Mouse (Mus musculus): ENCODE measurements at regions not wholly inside any gene's neighbourhood (a gene's known extent, or its start where the extent isn't known, plus 50 kb on each side); places are given as distances from the start of the nearest gene placed in this dataset.
A peak's percentile ranks its signal among the peaks of the same experiment; 100 is the strongest.

DNA sequence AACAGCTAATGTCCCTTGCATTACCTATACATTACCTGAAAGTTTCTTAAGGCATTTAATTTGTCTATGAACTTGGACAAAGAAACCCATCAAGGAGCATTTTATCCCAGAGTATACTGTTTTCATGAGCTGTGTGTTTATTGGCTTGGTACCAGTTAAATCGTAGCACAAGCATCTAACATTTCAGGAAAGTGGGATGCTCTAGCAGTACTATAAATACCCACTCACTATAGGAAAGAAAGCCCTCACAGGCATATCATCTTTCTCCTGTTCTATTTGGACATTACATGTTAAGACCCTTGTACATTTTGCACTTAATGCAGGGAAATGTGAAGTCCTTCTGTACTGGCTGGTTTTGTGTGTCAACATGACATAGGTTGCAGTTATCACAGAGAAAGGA is 163.9 kb downstream of the Ptprc start:
- no peak for DNase-seq (ENCODE audit: low spot score)

DNA sequence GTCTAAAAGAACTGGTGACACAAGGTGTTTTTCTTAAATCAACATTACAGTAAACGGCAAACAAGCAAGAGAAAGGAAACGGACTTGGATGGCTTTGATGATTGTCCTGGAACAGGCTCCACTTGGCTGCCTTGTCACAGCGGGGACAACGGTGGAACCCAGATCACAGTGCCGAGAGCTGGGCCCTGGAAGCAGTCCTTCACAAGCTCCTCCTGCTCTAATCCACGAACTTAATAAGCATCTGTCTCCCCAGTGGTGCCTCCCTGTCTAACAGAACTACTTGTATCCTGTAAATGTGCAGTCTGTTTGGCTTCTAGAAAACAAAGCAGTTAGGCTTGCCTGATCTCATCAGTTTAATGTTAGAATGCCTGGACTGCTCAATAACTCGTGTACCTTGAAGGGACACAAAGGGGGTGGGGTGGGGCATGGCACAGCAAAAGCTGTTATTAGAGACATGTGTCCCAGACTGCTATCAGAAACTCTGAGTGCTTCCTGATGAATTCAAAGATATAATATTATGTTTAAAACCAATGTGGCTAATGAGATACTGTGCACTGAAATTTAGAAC is 164.5 kb downstream of the Ptprc start:
- DNase-seq (ENCODE audit: low spot score), result no peak

DNA sequence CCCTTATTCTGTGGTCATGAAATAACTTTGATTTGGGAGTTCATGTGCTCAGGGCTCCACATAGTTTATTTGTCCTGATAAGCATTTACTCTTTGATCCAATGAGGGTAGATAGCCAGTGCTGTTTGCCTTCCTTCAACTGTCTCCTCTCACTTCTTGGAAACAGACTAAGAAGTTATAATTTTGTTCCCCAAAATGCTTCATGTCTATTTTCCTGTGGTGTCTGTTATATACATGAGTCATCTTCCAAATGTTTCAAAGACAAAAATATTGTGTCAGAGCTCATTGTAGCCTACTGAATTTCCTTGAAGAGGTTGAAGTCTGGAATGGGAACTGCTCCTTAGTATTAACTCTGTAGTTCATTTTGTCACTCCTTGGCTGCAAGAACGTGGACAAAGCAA is 168.7 kb downstream of the Ptprc start:
- DNase-seq (ENCODE audit: low spot score), result no peak

DNA sequence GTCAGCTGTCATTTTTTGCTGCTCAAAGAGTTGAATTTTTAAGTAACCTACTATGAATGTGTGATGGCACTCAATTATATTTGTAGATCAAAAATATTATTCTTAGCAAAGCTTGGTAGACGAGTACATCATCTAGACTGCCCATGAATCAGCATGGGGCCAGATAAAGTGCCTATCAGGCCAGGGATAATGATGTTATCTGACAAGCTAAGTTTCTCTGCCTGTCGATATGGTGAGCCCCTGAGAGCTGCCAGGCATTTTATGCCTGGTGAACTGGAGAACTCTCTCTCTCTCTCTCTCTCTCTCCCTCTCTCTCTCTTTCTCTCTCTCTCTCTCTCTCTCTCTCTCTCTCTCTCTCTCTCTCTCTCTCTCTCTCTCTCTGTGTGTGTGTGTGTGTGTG is 171.2 kb downstream of the Ptprc start:
- no peak for DNase-seq (ENCODE audit: low spot score)

DNA sequence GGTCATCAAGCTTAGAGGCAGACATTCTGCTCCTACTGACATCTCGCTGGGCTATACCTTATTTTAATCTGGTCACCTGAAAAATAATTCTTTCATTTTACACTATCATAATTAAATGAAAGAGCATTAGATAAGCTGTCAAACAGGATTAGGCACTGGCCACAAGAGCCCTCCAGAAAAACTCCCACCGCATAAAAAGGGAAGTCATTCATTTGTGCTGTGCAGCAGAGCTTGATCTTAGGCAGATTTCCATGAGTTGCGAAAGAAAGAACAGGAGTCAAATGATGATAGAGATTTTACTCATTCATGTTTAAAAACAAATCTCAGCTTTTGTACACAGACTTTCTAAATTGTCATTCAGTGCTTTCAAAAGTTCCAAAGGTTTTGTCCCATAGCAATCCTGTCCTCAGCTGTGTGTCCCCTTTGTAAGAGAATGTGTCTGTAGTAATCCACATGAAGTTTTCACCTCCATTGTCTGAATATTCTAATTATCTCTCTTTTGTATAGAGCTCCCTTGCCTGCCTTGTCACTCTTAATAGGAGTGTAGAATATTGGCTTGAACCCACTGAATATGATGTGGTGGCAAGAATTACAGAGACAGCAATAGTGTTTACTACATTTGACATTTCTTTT is 176.1 kb downstream of the Ptprc start:
- DNase-seq (ENCODE audit: low spot score), result no peak

DNA sequence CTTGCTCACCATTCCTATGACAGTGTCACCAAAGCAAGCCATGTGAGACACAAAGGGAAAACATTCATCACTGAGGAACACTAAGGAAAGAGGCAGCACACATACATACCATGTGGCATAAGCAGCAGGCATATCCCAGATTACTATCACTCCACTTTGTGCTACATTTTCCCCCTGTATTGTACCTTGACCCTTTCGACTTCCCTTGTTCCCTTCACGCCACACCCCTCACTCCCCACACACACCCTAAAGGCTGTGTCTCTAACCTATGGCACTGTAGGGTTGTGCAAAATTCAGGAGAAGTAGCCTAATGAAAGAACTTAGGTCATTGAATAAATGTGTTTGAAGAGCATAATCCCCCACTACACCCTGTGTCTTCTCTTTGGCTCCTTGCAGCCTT is 179.5 kb downstream of the Ptprc start:
- no peak for DNase-seq (ENCODE audit: low spot score)

DNA sequence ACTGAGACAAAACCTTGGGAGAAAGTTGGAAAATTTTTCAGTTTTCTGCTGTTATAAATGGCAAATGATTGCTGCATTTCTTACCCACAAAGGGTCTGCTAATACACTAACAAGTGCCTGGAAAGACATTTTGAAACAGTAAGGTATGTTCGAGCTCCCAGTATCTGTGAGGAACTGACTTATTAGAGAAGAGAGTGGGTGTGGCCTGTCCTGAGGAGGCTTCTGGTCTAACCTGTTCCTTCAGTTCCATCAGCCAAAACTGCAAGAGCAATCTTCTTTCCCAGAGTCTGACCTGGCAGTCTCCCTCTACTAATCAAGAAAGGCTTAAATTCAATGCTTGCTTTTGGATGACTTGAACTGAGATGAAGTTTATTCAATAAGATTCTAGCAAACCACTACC is 183.6 kb downstream of the Ptprc start:
- DNase-seq (ENCODE audit: low spot score), result no peak

DNA sequence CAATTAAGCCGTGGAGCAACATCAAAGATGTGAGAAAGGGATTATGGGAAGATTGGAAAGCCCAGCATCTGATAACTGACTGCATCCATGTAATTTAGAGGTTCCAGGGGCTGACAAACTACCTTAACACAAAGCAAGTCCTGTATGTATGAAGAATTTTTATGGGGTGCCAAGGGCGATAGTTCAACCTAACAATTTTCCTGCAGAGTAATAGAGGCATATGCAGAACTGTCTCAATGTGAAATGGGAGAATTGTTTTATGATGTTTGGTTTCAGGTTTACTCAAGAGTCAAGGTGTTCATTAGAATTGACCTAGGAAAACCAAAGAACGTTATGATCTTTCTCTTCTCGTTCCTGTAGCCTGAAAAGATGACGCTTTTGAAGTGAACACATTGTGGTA is 184.1 kb downstream of the Ptprc start:
- no peak for DNase-seq (ENCODE audit: low spot score)

DNA sequence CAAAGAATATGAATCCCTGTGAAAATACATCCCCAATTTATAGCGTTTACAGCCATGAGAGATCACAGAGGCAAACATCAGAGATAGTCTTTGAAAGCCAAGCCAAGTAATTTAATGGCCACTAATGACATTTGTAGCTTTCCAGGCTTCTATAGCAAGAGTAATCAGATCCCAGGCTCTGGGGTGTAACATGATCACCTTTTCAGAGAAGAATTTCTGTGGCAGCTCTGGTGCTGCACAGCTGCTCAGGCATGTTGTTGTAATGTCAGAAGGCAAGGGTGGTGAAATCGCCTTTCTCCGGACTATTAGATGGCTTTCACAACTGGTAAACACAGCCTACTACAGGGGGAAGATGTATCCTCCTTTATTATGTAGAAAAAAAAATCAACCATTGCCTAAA is 202.1 kb downstream of the Ptprc start:
- DNase-seq (ENCODE audit: low spot score), result no peak

DNA sequence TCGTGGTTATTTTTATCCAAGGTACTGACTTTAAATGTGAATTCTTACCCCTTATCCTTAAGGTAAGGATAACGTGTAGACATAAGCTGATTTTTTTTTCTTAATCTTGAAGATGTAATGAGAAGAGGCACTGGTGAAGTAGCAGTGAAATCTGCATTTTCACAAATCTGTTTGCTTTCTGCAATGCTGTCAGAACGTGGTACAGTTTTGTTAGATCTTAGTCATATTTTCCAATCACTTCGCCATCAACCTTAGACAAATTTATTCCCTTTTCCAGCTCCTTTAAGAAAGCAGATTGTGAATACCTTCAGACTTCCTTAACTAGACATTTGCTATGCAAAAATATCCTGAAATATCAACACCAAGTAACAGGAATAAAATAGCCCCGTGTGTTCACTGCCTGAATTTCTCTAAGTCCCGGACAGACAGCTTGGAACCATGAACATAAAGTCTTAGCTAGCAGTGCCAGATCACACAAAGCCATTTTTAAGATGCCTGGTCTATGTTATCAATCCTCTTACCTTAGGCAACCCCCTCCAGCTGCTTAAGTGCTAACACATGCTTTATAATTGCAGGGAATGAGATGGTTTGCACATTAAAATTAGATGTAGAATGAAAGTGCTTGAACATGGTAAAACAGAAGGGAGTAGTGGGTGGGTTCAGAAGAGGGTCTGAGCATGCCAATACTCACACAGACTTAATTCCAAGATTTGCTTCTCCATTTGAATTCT is 202.7 kb downstream of the Ptprc start:
- no peak for DNase-seq (ENCODE audit: low spot score)

DNA sequence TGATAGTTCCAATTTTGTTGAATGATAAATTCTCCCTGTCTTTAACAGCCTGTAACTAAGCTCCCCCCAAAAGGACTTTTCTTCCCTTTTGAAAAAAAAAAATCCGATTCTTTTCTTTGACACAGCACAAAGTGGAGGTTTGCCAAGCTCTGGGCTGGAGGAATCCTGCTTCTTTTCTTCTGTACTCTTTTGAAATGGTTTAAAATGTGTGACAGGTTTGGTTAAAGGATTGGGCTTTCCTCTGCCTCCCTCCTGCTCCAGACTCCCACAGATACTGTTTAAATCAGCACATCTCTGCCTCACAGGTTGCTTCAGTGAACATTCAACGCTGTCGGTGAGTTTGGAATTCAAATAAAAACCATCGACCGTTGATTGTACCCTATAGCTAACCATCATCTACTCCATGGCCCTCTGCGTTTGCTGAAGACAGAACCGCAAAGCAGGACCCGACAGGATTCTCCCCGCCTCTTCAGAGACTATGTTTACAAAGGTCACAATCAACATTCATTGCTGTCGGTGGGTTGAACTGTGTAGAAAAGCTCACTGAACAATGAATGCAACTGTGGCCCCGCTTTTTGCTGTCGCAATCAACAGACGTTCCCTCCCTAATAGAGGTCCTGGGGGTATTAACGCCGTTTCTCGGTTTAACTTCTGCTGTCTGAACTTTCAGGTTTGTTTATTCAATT is 209.2 kb downstream of the Ptprc start:
- no peak for DNase-seq (ENCODE audit: low spot score)

DNA sequence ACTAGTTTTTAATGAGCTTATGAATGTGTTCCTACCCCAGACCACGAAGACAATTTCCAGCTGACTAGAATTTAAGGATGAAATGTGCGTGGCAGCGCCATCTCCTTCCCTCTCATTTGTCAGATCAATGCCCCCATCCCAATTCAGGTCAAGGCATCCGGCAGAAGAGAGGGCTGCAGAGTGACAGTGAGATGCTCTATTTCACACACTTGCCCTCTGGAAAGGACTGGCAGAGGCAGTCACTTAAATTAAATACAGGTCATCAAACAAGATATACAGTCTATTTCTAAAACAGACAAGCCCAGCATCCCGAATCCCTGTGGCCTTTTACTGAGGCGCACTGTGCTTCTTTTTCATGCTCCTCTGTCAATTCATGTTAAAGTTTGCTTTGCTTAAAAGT is 211.9 kb downstream of the Ptprc start:
- no peak for DNase-seq (ENCODE audit: low spot score)

DNA sequence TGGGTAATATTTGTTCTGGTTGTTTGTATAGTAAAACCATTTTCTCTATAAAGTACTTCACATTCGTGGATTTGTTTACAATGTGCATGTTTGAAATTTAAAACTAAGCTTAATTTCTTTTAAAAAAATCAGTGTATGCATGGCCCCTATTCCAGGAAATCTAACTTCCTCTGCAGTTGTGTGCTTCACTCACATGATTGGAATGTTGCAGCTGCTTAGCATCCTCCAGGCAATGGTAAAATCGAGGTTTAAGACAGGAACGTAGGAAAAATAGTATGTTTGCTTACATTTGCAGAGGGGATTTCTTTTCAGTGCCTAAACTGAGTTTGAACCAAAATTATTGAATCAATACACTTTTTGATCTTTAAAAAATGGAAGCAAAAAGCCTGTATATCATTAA is 217.5 kb downstream of the Ptprc start:
- no peak for DNase-seq (ENCODE audit: low spot score)

DNA sequence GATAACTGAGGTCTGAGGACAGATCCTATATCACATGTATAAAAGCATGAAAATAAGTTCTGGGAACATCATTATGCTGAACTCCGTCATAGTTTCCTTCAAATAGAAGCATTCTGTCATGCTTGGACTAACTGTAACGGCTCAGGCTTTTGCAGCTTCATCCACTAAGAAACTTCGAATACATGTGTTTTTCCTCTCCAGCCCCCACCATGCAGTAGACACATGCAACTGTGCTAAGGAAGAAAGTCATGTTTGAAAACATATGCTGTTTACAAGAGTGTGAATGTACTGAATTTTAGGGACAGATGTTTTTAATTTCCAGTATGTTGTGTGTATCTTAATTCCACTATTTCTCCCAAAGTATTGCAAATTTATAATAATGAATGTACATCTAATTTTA is 219.5 kb downstream of the Ptprc start:
- no peak for DNase-seq (ENCODE audit: low spot score)

DNA sequence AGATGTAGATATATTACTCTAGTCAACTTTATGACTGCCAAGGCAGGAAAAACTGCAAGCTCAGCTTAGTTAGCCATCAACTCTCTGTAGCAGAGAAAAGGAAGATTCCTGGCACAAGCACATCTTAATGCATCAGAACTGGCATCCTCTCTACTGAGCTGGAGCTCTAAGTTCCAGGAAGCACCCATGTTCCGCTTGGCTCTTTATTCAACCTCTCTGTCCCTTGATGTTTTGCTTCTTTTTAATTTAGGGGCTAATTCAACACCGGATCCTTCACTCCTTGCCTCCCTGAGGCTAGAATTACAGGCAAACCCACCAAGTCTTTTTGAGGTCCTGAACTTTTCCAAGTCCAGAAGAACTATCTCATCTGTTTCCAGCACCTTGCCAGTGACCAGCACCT is 220.4 kb downstream of the Ptprc start:
- DNase-seq (ENCODE audit: low spot score), result no peak

DNA sequence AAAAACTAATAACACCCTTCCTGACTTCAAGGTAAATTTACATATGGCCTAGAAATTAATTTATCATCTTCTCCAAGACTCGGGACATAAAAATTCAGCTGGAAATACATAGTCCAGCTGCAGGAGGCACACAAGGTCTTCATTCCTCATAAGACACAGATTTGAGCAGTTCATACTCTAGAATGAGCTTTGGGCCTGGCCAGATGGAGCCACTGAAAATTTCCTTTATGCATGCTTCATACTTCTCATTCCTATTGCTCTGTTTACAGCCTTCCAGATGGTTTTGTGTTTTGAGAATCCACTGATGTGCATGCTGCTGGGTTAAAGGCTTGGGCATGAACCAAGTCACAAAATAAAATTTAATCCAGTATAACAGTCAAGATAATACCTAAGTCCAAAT is 222.1 kb downstream of the Ptprc start:
- DNase-seq (ENCODE audit: low spot score), result no peak

DNA sequence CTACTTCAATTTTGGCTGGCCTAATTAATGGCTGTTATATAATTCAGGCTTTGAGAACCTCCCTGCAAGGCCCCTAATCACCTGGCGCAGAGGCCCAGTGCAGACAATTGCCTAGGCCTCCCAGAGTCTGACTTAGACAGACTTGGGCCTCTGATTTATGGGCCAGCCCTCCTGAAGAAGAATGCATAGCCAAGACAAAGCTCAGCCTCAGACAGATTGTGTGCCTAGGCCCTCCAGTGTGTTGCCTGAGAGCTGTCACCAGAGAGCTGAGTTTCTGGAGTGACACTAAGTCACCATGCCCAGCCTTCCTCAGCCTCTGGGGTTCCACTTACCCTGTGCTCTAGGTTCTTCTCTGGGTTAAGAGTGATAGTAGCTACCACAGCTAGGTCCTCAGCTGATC is 222.7 kb downstream of the Ptprc start:
- DNase-seq (ENCODE audit: low spot score), result no peak

DNA sequence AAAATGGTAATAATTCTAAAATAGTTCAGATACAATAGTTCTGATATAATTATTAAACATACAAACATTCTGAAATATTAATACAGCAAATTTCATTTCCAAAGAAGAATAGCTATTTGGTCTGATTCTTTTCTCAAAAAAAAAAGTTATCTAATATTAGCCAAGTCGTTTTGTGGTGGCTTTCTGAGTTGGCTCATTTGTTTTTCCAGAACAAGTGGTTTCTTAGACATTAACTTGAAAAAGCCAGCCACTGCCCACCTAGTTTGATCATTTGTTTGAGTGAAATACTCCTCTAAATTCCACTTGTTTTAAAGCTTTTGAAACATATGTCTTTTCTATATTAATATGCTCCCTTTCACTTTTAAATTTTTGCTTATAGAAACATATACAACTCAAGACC is 227.6 kb downstream of the Ptprc start:
- DNase-seq (ENCODE audit: low spot score), result no peak

DNA sequence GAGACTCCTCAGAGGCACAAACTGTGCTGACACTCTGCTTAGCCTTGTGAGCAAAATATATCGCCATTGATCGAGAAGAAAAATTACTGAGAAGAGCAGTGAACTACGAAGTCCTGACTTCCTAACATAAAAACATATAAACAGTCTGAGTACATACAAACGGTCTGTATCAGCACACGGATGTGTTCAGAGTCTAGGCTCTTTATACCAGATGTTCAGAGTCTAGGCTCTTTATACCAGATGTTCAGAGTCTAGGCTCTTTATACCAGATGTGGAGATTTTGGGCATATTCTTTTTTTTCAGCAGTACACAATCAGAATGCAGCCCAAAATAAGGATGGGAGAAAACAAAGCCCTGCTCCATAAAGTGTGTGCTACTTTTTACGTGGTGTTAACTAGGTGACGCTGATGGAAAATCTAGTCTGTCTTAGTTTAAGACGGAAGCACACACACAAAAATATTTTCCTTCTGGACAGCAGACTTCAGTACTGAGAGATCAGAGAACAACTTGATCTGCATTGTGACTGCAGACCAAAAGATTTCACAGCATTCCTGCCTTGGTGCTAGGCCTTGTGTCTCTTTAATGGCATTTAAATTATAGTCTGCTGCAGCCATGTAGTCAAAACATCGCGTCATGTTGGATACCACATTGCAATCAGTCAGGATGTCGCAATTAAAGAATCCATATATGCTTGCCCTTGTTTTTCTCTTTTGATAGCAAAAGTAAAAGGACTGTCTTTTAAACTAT is 233.6 kb downstream of the Ptprc start:
- no peak for DNase-seq (ENCODE audit: low spot score)

DNA sequence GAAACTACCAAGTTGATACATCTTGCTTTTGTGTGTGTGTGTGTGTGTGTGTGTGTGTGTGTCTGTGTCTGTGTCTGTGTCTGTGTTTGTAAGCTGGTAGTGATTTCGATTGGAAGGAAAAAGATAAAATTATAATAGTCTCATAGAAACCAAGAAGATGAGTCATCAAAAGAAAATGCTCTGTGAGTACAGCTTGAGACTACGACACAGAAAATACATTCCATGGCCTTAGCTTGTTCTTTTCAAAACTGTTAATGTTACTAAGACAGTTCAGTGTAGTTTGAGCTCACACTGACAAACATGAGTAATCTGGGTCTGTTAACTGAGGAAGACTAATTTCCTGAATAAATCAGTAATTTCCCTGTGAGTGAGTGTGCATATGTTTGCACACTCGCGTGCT is 239.8 kb downstream of the Ptprc start:
- DNase-seq (ENCODE audit: low spot score), result no peak

DNA sequence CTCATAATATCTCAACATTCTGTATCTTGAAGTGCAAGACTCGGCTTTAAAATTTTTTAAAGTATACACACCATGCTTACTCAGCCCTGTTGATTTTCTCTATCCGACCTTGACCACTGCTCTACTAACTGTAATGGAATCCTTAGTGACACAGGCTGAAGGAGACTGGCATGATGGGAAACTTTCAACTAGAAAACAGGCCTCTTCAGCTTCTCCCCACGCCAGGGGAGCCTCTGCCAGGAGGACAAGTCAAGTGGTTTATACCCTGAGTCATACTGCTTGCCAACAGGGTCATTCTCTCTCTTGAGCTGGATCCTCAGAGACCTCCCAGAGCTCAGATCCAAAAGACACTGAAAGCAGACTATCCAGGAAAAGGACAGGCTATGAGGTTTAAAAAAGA is 245.7 kb downstream of the Ptprc start:
- peak; percentile 12 for DNase-seq (ENCODE audit: low spot score)

DNA sequence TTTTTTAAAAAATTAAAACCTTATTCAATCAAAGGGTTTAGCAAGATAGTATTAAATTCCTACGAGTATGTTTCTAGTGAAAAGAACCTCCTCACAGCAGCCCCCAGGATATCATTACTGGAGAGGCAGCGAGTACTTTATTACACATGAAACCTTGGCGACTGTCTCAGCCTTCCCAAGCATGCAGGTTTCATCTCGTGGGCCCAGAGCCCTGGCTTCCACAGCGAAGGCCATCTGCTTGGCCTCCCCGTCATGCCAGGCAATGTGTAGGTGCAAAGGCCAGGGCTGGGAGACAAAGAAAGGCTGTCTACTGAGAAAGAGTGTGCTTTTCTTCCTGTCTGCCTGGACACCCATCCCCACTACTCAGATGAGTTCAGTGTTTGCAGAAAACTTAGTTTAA is 247.0 kb downstream of the Ptprc start:
- DNase-seq (ENCODE audit: low spot score), result peak; percentile 15

DNA sequence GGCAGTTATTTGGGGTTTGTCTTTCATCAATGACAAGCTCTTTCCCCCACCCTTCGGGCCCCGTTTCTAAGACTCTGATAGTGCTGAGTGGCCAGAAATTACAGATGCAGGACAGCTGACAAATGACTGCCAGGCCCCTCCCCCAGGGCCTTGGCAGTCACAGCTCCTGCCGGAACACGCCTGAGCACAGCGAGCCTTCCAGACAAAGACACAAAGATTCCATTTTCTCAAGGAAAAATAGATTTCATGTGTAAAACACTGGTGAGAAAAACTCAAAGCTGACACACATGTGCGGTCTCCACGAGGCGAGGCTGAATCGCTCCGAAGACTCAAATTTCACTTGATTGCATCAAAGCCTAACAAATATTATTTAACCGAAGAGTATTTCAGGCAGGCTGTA is 247.6 kb downstream of the Ptprc start:
- peak; percentile 39 for DNase-seq (ENCODE audit: low spot score)
